Mouse (Mus musculus): ENCODE measurements around the gene Fbll1. TPM values are rescaled to one million over a fixed set of nuclear protein-coding genes. Genes with fewer than 3 reads are reported as not detected.

Gene Fbll1
- polyA plus RNA-seq, 1 experiment from 2014 or later, result 0.77 TPM

GRCm38 (mm10) chr11:35776452-35776851 lies 22.2 kb downstream of the Fbll1 start:
- H3K36me3 ChIP-seq, result peaks cover 20% of the 10 kb centered on the region; the same call in 1 of the 2 replicates
- H3K4me2 ChIP-seq (replicated peaks), result no peak overlapping the region
- no peaks in the 10 kb centered on the region for H3K9me3 ChIP-seq
- H3K27ac ChIP-seq, result no peak overlapping the region
- no peaks in the 10 kb centered on the region for H3K4me1 ChIP-seq (replicated peaks)
- H3K4me3 ChIP-seq (replicated peaks), result no peak overlapping the region
- H3K27me3 ChIP-seq (replicated peaks), result no peaks in the 10 kb centered on the region
- H3K9ac ChIP-seq, result no peak overlapping the region
- 93% methylated on average over 3 of the region's 3 CpGs for WGBS
- ATAC-seq, result peak; percentile 25; the same call in 1 of the 2 replicates

- no peak overlapping the region for H3K4me3 ChIP-seq (replicated peaks)
- no peak overlapping the region for H3K9ac ChIP-seq
- 95% methylated on average over 3 of the region's 3 CpGs for WGBS
- no peak overlapping the region for H3K27ac ChIP-seq
- ATAC-seq, result no peak
- H3K4me2 ChIP-seq (replicated peaks), result no peak overlapping the region
- H3K9me3 ChIP-seq, result no peaks in the 10 kb centered on the region
- H3K36me3 ChIP-seq, result peaks cover 20% of the 10 kb centered on the region; the same call in 1 of the 2 replicates
- H3K27me3 ChIP-seq (replicated peaks), result no peaks in the 10 kb centered on the region
- peaks cover 2% of the 10 kb centered on the region; the same call in 1 of the 2 replicates for H3K4me1 ChIP-seq (replicated peaks)
Observed at GRCm38 (mm10) chr11:35775606-35776005, 23.1 kb downstream of the Fbll1 start.

GRCm38 (mm10) chr11:35770741-35771504 lies 27.8 kb downstream of the Fbll1 start:
- Histone ChIP-seq H3K9me3 (no peaks in the 10 kb centered on the region), H3K36me3 (0 out of 2 replicates have a peak, but pooled peaks cover 3% of the 10 kb centered on the region), H3K4me2 (replicated peaks) (peak overlapping the region; percentile 60), H3K27me3 (replicated peaks) (no peaks in the 10 kb centered on the region), H3K9ac (peak overlapping the region; percentile 94), H3K4me3 (replicated peaks) (peak overlapping the region; percentile 88), H3K4me1 (replicated peaks) (peaks cover 2% of the 10 kb centered on the region; the same call in 1 of the 2 replicates), H3K27ac (no peak overlapping the region)
- no peak for ATAC-seq
- 49% methylated on average over 9 of the region's 9 CpGs for WGBS

GRCm38 (mm10) chr11:35769746-35770437 lies 28.8 kb downstream of the Fbll1 start:
- peak; percentile 96 for ATAC-seq
- peak overlapping the region; percentile 94 for H3K27ac ChIP-seq
- no peaks in the 10 kb centered on the region for H3K9me3 ChIP-seq
- H3K4me2 ChIP-seq (replicated peaks), result peak overlapping the region; percentile 60
- peak overlapping the region; percentile 88 for H3K4me3 ChIP-seq (replicated peaks)
- H3K27me3 ChIP-seq (replicated peaks), result no peaks in the 10 kb centered on the region
- peak overlapping the region; percentile 94 for H3K9ac ChIP-seq
- peaks cover 2% of the 10 kb centered on the region; the same call in 1 of the 2 replicates for H3K4me1 ChIP-seq (replicated peaks)
- 0 out of 2 replicates have a peak, but pooled peaks cover 3% of the 10 kb centered on the region for H3K36me3 ChIP-seq
- under 1% methylated on average over 29 of the region's 41 CpGs for WGBS

- 0% methylated on average over 33 of the region's 50 CpGs for WGBS
- Histone ChIP-seq H3K27ac (peak within 1 kb of the TSS; percentile 94), H3K4me1 (replicated peaks) (peaks cover 2% of the 10 kb centered on the region; the same call in 1 of the 2 replicates), H3K4me2 (replicated peaks) (peak within 1 kb of the TSS; percentile 60), H3K9ac (peak within 1 kb of the TSS; percentile 94), H3K4me3 (replicated peaks) (peak within 1 kb of the TSS; percentile 88), H3K9me3 (no peaks in the 10 kb centered on the region), H3K27me3 (replicated peaks) (no peaks in the 10 kb centered on the region), H3K36me3 (0 out of 2 replicates have a peak, but pooled peaks cover 3% of the 10 kb centered on the region)
- ATAC-seq, result peak; percentile 99
Observed at GRCm38 (mm10) chr11:35769188-35769745, 29.4 kb downstream of the Fbll1 start, which contains the start of gene Pank3. Gene Pank3 (plus strand): TSS chr11:35769484.

GRCm38 (mm10) chr11:35766845-35767244 lies 31.8 kb downstream of the Fbll1 start:
- no peak overlapping the region for H3K4me2 ChIP-seq (replicated peaks)
- peaks cover 2% of the 10 kb centered on the region; the same call in 1 of the 2 replicates for H3K4me1 ChIP-seq (replicated peaks)
- no peak overlapping the region for H3K4me3 ChIP-seq (replicated peaks)
- no peak overlapping the region for H3K27ac ChIP-seq
- no peak for ATAC-seq
- WGBS, result 81% methylated on average over 5 of the region's 5 CpGs
- H3K27me3 ChIP-seq (replicated peaks), result no peaks in the 10 kb centered on the region
- no peaks in the 10 kb centered on the region for H3K36me3 ChIP-seq
- no peak overlapping the region for H3K9ac ChIP-seq
- H3K9me3 ChIP-seq, result no peaks in the 10 kb centered on the region

- no peaks in the 10 kb centered on the region for H3K36me3 ChIP-seq
- no peak overlapping the region for H3K4me3 ChIP-seq (replicated peaks)
- no peak overlapping the region for H3K9ac ChIP-seq
- peak; percentile 89 for ATAC-seq
- H3K4me1 ChIP-seq (replicated peaks), result no peaks in the 10 kb centered on the region
- 84% methylated on average over 4 of the region's 4 CpGs for WGBS
- no peaks in the 10 kb centered on the region for H3K9me3 ChIP-seq
- no peak overlapping the region for H3K4me2 ChIP-seq (replicated peaks)
- H3K27ac ChIP-seq, result no peak overlapping the region
- no peaks in the 10 kb centered on the region for H3K27me3 ChIP-seq (replicated peaks)
Observed at GRCm38 (mm10) chr11:35760627-35761003, 38.1 kb downstream of the Fbll1 start.

- H3K36me3 ChIP-seq, result no peaks in the 10 kb centered on the region
- no peaks in the 10 kb centered on the region for H3K27me3 ChIP-seq (replicated peaks)
- no peak overlapping the region for H3K9ac ChIP-seq
- no peaks in the 10 kb centered on the region for H3K4me1 ChIP-seq (replicated peaks)
- WGBS, result 78% methylated on average over 7 of the region's 7 CpGs
- peak; percentile 81 for ATAC-seq
- H3K4me3 ChIP-seq (replicated peaks), result no peak overlapping the region
- no peaks in the 10 kb centered on the region for H3K9me3 ChIP-seq
- no peak overlapping the region for H3K4me2 ChIP-seq (replicated peaks)
- H3K27ac ChIP-seq, result peak overlapping the region; percentile 48; the same call in 1 of the 2 replicates
Observed at GRCm38 (mm10) chr11:35760001-35760626, 38.6 kb downstream of the Fbll1 start.

- ATAC-seq, result no peak
- no peak overlapping the region for H3K9ac ChIP-seq
- H3K27ac ChIP-seq, result no peak overlapping the region
- WGBS, result 83% methylated on average over 11 of the region's 11 CpGs
- no peak overlapping the region for H3K4me2 ChIP-seq (replicated peaks)
- no peak overlapping the region for H3K4me3 ChIP-seq (replicated peaks)
- no peaks in the 10 kb centered on the region for H3K9me3 ChIP-seq
- H3K27me3 ChIP-seq (replicated peaks), result no peaks in the 10 kb centered on the region
- no peaks in the 10 kb centered on the region for H3K36me3 ChIP-seq
- H3K4me1 ChIP-seq (replicated peaks), result no peaks in the 10 kb centered on the region
Observed at GRCm38 (mm10) chr11:35756411-35757303, 42.0 kb downstream of the Fbll1 start.

- Histone ChIP-seq H3K4me3 (replicated peaks) (no peak overlapping the region), H3K9me3 (no peaks in the 10 kb centered on the region), H3K4me1 (replicated peaks) (no peaks in the 10 kb centered on the region), H3K36me3 (no peaks in the 10 kb centered on the region), H3K9ac (no peak overlapping the region), H3K27ac (peak overlapping the region; percentile 15), H3K4me2 (replicated peaks) (no peak overlapping the region), H3K27me3 (replicated peaks) (no peaks in the 10 kb centered on the region)
- 33% methylated on average over 6 of the region's 6 CpGs for WGBS
- ATAC-seq, result peak; percentile 14; the same call in 1 of the 2 replicates
Observed at GRCm38 (mm10) chr11:35755546-35755945, 43.1 kb downstream of the Fbll1 start.

- 92% methylated on average over 4 of the region's 4 CpGs for WGBS
- 0 out of 2 replicates have a peak, but pooled peaks cover 1% of the 10 kb centered on the region for H3K4me1 ChIP-seq (replicated peaks)
- no peaks in the 10 kb centered on the region for H3K36me3 ChIP-seq
- H3K27ac ChIP-seq, result peak overlapping the region; percentile 15; the same call in 1 of the 2 replicates
- ATAC-seq, result no peak
- H3K9ac ChIP-seq, result no peak overlapping the region
- no peaks in the 10 kb centered on the region for H3K9me3 ChIP-seq
- no peak overlapping the region for H3K4me2 ChIP-seq (replicated peaks)
- no peak overlapping the region for H3K4me3 ChIP-seq (replicated peaks)
- H3K27me3 ChIP-seq (replicated peaks), result no peaks in the 10 kb centered on the region
Observed at GRCm38 (mm10) chr11:35754906-35755418, 43.7 kb downstream of the Fbll1 start.

Measured in intestine, embryonic 15.5 days (tissue).